Mouse (Mus musculus): ENCODE results near the gene Cenpn. TPM values are rescaled to one million over a fixed set of nuclear protein-coding genes. Genes with fewer than 3 reads are reported as not detected.

Cenpn gene
- total and polyA plus RNA-seq, 3 experiments, result 0.37 to 0.89 (median 0.74) TPM

- Histone ChIP-seq H3K36me3 (ENCODE audit: control insufficient read depth, insufficient read depth, low read length) (no peaks in the 10 kb centered on the region), H3K27me3 (ENCODE audit: control insufficient read depth, insufficient read depth, low read length) (no peaks in the 10 kb centered on the region), H3K79me2 (replicated peaks; ENCODE audit: control insufficient read depth, insufficient read depth, low read length) (0 out of 2 replicates have a peak, but pooled peaks cover 1% of the 10 kb centered on the region), H3K9ac (ENCODE audit: low read depth, low read length) (no peak overlapping the region), H3K27ac (no peak overlapping the region), H3K4me3 (no peak overlapping the region), H3K4me1 (ENCODE audit: control insufficient read depth, insufficient read depth, low read length) (peaks cover 2% of the 10 kb centered on the region)
- no peak for DNase-seq
- WGBS, result over 99% methylated on average over 3 of the region's 3 CpGs
- intact Hi-C loops (cut with DNase I), result loop anchor here (5.0 kb wide), 1 partner anchor 68 kb away; the partner anchor contains the start of genes Cenpn and Cmc2
- TF ChIP-seq EP300 (IDR thresholded peaks at IDR 0.05; ENCODE audit: insufficient read depth, low read depth, low read length) (no peak), CTCF (IDR thresholded peaks at IDR 0.05) (peak; percentile 35)
These were observed 68.3 kb downstream of the Cenpn start for GRCm38 (mm10) chr8:116989842-116990241.

Other genes with a start within 250 kb of the Cenpn start
- 1 to 10 TPM; 3.3 to 3.9 TPM for gene Cdyl2, start 188.7 kb upstream of the Cenpn start, total RNA-seq (2021)
- gene Cdyl2, start 188.7 kb upstream of the Cenpn start, polyA plus RNA-seq (2012; rRNA removed), result 1.5 and 2.1 TPM in 2 replicates
- gene Cmc2, start 275 bp upstream of the Cenpn start, total RNA-seq (2021), result 10 to 100 TPM; 65.8 to 79.2 TPM
- gene Cmc2, start 275 bp upstream of the Cenpn start, polyA plus RNA-seq (2012; rRNA removed), result 30.0 and 46.1 TPM in 2 replicates
- 10 to 100 TPM; 14.4 to 16.5 TPM for gene Atmin, start 21.7 kb downstream of the Cenpn start, total RNA-seq (2021)
- 9.3 and 14.5 TPM in 2 replicates for gene Atmin, start 21.7 kb downstream of the Cenpn start, polyA plus RNA-seq (2012; rRNA removed)
- gene 1700030J22Rik, start 57.2 kb downstream of the Cenpn start, total RNA-seq (2021), result under 1 TPM; 0.44 to 0.68 TPM
- 0.35 and 0.41 TPM in 2 replicates for gene 1700030J22Rik, start 57.2 kb downstream of the Cenpn start, polyA plus RNA-seq (2012; rRNA removed)
- gene Gcsh, start 71.8 kb downstream of the Cenpn start, total RNA-seq (2021), result 10 to 100 TPM; 51.2 to 55.1 TPM
- gene Gcsh, start 71.8 kb downstream of the Cenpn start, polyA plus RNA-seq (2012; rRNA removed), result 34.8 and 63.6 TPM in 2 replicates
- not detected for gene Pkd1l2, start 160.7 kb downstream of the Cenpn start, total RNA-seq (2021)
- 0.06 TPM in 1 of 2 replicates, not detected in the other for gene Pkd1l2, start 160.7 kb downstream of the Cenpn start, polyA plus RNA-seq (2012; rRNA removed)
- gene Bco1, start 174.1 kb downstream of the Cenpn start, total RNA-seq (2021), result not detected
- 0.06 TPM in 1 of 2 replicates, not detected in the other for gene Bco1, start 174.1 kb downstream of the Cenpn start, polyA plus RNA-seq (2012; rRNA removed)
- gene Gan, start 236.4 kb downstream of the Cenpn start, total RNA-seq (2021), result 1 to 10 TPM; 4.2 to 5.2 TPM
- 1.7 and 2.6 TPM in 2 replicates for gene Gan, start 236.4 kb downstream of the Cenpn start, polyA plus RNA-seq (2012; rRNA removed)

Data from heart, adult 2 months (tissue).